Mouse (Mus musculus) spleen, adult 2 months (tissue): ENCODE measurements around the gene Tmem213. TPM values are rescaled to one million over a fixed set of nuclear protein-coding genes. Genes with fewer than 3 reads are reported as not detected.

Experiments
- DNase-seq, 2 experiments: peaks; one replicate each; pipeline versions ENCODE4 v3.0.0 to v3.0.0-alpha.2; 2012 to 2021; ENCODE audit warnings: low spot score in 2 of 2, low read depth in 1 of 2
- H3K27ac ChIP-seq: fragments of 200-500 bp; 2 replicates; pipeline ENCODE4 v1.5.1; 2012; ENCODE audit warnings: low read length, inconsistent platforms; ENCODE audit not compliant: insufficient read depth
- H3K27me3 ChIP-seq: fragments of 200-500 bp; 2 replicates; pipeline ENCODE4 v1.6.1; 2012; ENCODE audit warnings: mild to moderate bottlenecking, moderate library complexity, low read length, inconsistent platforms; ENCODE audit not compliant: control insufficient read depth, insufficient read depth
- H3K36me3 ChIP-seq: fragments of 200-500 bp; 2 replicates; pipeline ENCODE4 v1.6.1; 2012; ENCODE audit warnings: mild to moderate bottlenecking, low read length, inconsistent platforms; ENCODE audit not compliant: control insufficient read depth, insufficient read depth
- H3K4me1 ChIP-seq: fragments of 200-500 bp; 2 replicates; pipeline ENCODE4 v1.6.1; 2011; ENCODE audit warnings: inconsistent platforms; ENCODE audit not compliant: control insufficient read depth, insufficient read depth, insufficient read length
- H3K4me3 ChIP-seq: fragments of 200-500 bp; 2 replicates; pipeline ENCODE4 v1.5.1; 2011; ENCODE audit warnings: mild to moderate bottlenecking, inconsistent platforms; ENCODE audit not compliant: insufficient read depth, insufficient read length; ENCODE audit errors: extremely low read depth
- CTCF ChIP-seq: fragments of 200-500 bp; IDR thresholded peaks from 2 replicates; pipeline ENCODE4 v1.5.1; 2011; ENCODE audit warnings: mild to moderate bottlenecking, inconsistent platforms; ENCODE audit not compliant: insufficient read depth, insufficient read length, insufficient replicate concordance; ENCODE audit errors: extremely low read depth
- POLR2A ChIP-seq: fragments of 200-500 bp; IDR thresholded peaks from 2 replicates; pipeline ENCODE4 v1.6.1; 2011; ENCODE audit warnings: low read depth, low read length, inconsistent platforms
- WGBS: fragments of 180-500 bp; shearing (Covaris S2); methylation state at CpG from one replicate; pipeline ENCODE4 v1.1.7; 2018; 5-methylcytosine and 5-hydroxymethylcytosine counted together
- polyA plus RNA-seq: library from polyadenylated mRNA; depleted of rRNA; stranded (reverse); fragments of >200 nt; gene quantifications from 2 replicates; pipeline ENCODE4 v1.2.3, GENCODE M21; 2012

Gene Tmem213
- polyA plus RNA-seq, 1 experiment, result not detected

GRCm38 (mm10) chr6:38073592-38073991 is 35.5 kb upstream of the Tmem213 start:
- DNase-seq, result no peak
- no peaks in the 10 kb centered on the region for H3K36me3 ChIP-seq
- no peaks in the 10 kb centered on the region for H3K4me1 ChIP-seq
- H3K27me3 ChIP-seq, result no peaks in the 10 kb centered on the region
- no peak overlapping the region for H3K27ac ChIP-seq
- no peak overlapping the region for H3K4me3 ChIP-seq
- WGBS, result 92% methylated on average over 3 of the region's 3 CpGs
- no peak for TF ChIP-seq POLR2A
- no peak for TF ChIP-seq CTCF

DNA sequence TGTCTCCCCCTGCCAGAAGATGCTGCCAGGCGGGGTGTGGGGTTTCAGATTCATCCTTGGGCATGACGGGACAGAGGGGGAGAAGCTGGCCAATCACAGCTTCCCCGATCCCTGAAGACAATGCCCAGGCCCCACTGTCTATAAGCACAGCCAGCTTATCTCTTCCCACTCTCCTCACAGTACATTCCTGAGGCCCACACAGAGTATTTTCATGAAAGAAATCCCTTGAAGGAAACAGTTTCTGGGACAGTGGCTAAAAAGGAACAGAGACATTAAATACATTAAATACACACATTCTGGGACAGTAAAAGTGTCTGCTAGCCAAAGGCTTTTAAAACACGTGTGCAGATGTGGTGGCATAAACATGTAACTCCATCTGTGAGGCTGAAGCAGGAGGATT is 28.7 kb upstream of the Tmem213 start:
- Histone ChIP-seq H3K4me1 (no peaks in the 10 kb centered on the region), H3K27me3 (no peaks in the 10 kb centered on the region), H3K27ac (no peak overlapping the region), H3K36me3 (no peaks in the 10 kb centered on the region), H3K4me3 (no peak overlapping the region)
- DNase-seq, result no peak
- TF ChIP-seq POLR2A, result no peak
- no peak for TF ChIP-seq CTCF
- WGBS, result 81% methylated on average over 4 of the region's 4 CpGs

GRCm38 (mm10) chr6:38081727-38082341 is 27.2 kb upstream of the Tmem213 start:
- Histone ChIP-seq H3K4me3 (no peak overlapping the region), H3K27me3 (no peaks in the 10 kb centered on the region), H3K36me3 (no peaks in the 10 kb centered on the region), H3K27ac (no peak overlapping the region), H3K4me1 (no peaks in the 10 kb centered on the region)
- no peak for DNase-seq
- no peak for TF ChIP-seq POLR2A
- no peak for TF ChIP-seq CTCF
- 88% methylated on average over 11 of the region's 11 CpGs for WGBS

DNA sequence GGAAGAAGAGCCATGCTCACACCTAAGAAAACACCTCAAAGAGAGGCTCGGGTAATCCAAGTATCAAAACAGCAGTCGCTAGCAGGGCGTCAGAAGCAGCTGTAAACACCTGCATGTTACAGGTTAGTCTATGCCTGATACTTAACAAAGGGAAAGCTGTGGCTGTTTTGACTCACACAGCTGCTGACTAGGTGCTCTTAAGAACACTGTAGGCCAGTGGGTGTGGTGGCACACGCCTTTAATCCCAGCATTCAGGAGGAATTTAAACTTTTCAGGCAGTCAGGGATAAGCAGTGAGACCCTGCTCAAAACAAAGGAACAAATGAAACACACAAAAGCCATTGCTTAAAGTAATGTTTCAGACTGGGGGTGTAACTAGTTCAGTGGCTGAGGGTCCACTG is 25.9 kb upstream of the Tmem213 start:
- WGBS, result 68% methylated on average over 4 of the region's 4 CpGs
- no peaks in the 10 kb centered on the region for H3K36me3 ChIP-seq
- H3K4me3 ChIP-seq, result no peak overlapping the region
- H3K27me3 ChIP-seq, result no peaks in the 10 kb centered on the region
- H3K27ac ChIP-seq, result no peak overlapping the region
- DNase-seq, result no peak
- TF ChIP-seq CTCF, result no peak
- TF ChIP-seq POLR2A, result no peak
- no peaks in the 10 kb centered on the region for H3K4me1 ChIP-seq

DNA sequence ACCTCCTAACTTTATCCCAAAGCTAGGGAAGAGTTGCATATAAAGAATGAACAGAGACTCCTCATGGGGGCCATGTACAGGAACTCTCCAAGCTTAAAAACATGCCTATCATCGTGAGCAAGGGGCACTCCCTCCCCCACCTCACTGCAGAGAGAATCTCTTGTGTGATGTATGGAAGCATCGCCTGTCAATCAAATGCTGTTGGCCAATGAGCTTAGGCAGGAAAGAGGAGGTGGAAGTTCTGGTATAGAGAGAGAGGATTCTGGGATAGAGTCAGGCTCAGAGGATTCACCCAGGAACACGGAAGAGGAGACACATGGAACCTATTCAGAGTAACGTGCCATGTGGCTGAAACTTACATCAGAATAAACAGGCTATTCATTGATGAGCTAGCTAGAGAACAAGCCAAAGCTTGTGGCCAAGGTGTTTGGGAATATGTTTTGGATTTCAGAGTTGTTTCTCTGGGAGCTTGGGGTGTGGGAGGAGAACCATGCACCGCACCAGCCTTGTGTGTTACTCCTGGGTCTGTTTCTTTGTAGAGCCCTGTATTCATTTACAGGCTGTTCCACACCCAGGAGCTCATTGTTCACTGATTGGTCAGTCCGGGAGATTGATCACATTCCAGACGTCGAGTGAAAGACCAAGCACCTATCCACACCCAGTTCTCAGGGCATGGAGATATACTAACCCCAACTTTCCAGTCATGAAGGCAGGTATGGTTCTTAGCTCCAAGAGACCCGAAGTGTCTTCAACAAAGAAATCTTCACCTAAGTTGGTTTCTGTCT is 21.6 kb upstream of the Tmem213 start:
- H3K27ac ChIP-seq, result no peak overlapping the region
- WGBS, result 85% methylated on average over 9 of the region's 9 CpGs
- no peak for DNase-seq
- TF ChIP-seq CTCF (no peak), POLR2A (no peak)
- H3K4me3 ChIP-seq, result no peak overlapping the region
- H3K36me3 ChIP-seq, result no peaks in the 10 kb centered on the region
- no peaks in the 10 kb centered on the region for H3K4me1 ChIP-seq
- H3K27me3 ChIP-seq, result no peaks in the 10 kb centered on the region

GRCm38 (mm10) chr6:38092539-38092938 is 16.5 kb upstream of the Tmem213 start:
- TF ChIP-seq POLR2A (no peak), CTCF (no peak)
- Histone ChIP-seq H3K27ac (no peak overlapping the region), H3K27me3 (no peaks in the 10 kb centered on the region), H3K36me3 (no peaks in the 10 kb centered on the region), H3K4me3 (no peak overlapping the region), H3K4me1 (no peaks in the 10 kb centered on the region)
- DNase-seq, result no peak
- 88% methylated on average over 8 of the region's 8 CpGs for WGBS

DNA sequence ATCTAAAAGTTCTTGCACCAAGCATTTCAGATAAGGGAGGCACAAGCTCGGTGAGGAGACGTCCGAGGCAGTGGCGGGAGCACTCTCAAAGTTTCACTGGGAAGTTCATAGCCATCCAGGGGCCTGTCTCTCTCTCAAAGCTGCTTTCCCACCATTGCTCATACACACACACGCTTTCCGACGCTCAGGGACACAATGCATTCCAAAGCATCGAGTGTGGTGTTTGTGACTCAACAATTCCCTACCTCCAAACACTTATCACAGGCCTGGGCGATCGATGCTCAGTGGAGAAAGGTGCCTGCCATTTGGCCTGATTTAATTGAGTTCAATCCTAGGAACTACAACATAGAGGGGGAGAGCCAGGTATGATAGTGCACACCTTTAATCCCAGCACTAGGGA is 14.4 kb upstream of the Tmem213 start:
- no peaks in the 10 kb centered on the region for H3K36me3 ChIP-seq
- TF ChIP-seq CTCF, result no peak
- no peak for TF ChIP-seq POLR2A
- DNase-seq, result no peak
- no peaks in the 10 kb centered on the region for H3K4me1 ChIP-seq
- H3K27ac ChIP-seq, result no peak overlapping the region
- H3K4me3 ChIP-seq, result no peak overlapping the region
- H3K27me3 ChIP-seq, result no peaks in the 10 kb centered on the region
- whole genome bisulfite sequencing, result 88% methylated on average over 10 of the region's 10 CpGs
